Mouse (Mus musculus): ENCODE measurements around the gene Rcn1. TPM values are rescaled to one million over a fixed set of nuclear protein-coding genes. Genes with fewer than 3 reads are reported as not detected.

Rcn1 gene
- polyA plus RNA-seq, 1 experiment from 2014 or later: 79.6 TPM

DNA sequence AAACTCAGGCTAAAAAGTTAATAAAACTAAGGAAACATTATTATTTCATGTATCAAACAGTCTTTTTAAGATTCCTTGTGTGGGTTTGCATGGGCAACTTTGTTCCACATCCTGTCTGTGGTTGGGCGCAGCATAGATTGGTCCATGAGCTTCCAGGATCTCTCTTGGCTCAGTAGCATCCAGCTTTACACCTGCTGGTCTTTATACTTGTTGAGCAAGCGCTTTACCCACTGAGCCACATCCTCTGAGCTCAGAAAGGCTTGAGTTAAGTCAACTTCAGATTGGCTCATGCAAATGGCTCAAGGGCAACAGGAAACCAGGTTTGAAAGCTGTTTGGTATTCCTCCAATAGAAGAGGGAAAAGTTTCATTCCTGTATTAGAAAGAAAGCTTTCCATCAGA lies 3.1 kb upstream of the Rcn1 start:
- Histone ChIP-seq H3K36me3 (ENCODE audit: control insufficient read depth, insufficient read depth, low read length) (no peaks in the 10 kb centered on the region), H3K27me3 (replicated peaks; ENCODE audit: control insufficient read depth, insufficient read depth, low read length) (no peaks in the 10 kb centered on the region), H3K9me3 (ENCODE audit: control insufficient read depth, low read length) (no peaks in the 10 kb centered on the region), H3K27ac (ENCODE audit: low read depth, low read length) (no peak overlapping the region), H3K9ac (ENCODE audit: low read depth, low read length) (no peak overlapping the region), H3K4me2 (no peak overlapping the region), H3K4me3 (ENCODE audit: low read depth, low read length) (no peak overlapping the region), H3K4me1 (replicated peaks; ENCODE audit: control insufficient read depth, insufficient read depth, low read length) (peaks cover 14% of the 10 kb centered on the region)
- DNase-seq (ENCODE audit: low spot score) (no peak), ATAC-seq (replicated peaks; ENCODE audit: low FRiP score) (no peak)
- 78% methylated on average over 2 of the region's 2 CpGs for WGBS

- no peaks in the 10 kb centered on the region for H3K36me3 ChIP-seq (ENCODE audit: control insufficient read depth, insufficient read depth, low read length)
- H3K4me2 ChIP-seq: no peak overlapping the region
- no peaks in the 10 kb centered on the region for H3K27me3 ChIP-seq (replicated peaks; ENCODE audit: control insufficient read depth, insufficient read depth, low read length)
- H3K9ac ChIP-seq (ENCODE audit: low read depth, low read length): no peak overlapping the region
- 83% methylated on average over 4 of the region's 4 CpGs for WGBS
- H3K9me3 ChIP-seq (ENCODE audit: control insufficient read depth, low read length): no peaks in the 10 kb centered on the region
- no peak overlapping the region for H3K4me3 ChIP-seq (ENCODE audit: low read depth, low read length)
- ATAC-seq (replicated peaks; ENCODE audit: low FRiP score): no peak
- H3K4me1 ChIP-seq (replicated peaks; ENCODE audit: control insufficient read depth, insufficient read depth, low read length): peaks cover 27% of the 10 kb centered on the region
- no peak for DNase-seq (ENCODE audit: low spot score)
- no peak overlapping the region for H3K27ac ChIP-seq (ENCODE audit: low read depth, low read length)
These were observed 1.4 kb upstream of the Rcn1 start for GRCm38 (mm10) chr2:105400558-105400957.

GRCm38 (mm10) chr2:105398636-105399084 lies 459 bp downstream of the Rcn1 start:
- WGBS: under 1% methylated on average over 31 of the region's 31 CpGs
- H3K4me2 ChIP-seq: peak overlapping the region; percentile 84
- H3K9me3 ChIP-seq (ENCODE audit: control insufficient read depth, low read length): no peaks in the 10 kb centered on the region
- H3K4me1 ChIP-seq (replicated peaks; ENCODE audit: control insufficient read depth, insufficient read depth, low read length): peaks cover 30% of the 10 kb centered on the region
- H3K27ac ChIP-seq (ENCODE audit: low read depth, low read length): peak overlapping the region; percentile 96
- H3K36me3 ChIP-seq (ENCODE audit: control insufficient read depth, insufficient read depth, low read length): no peaks in the 10 kb centered on the region; the same call in 1 of the 2 replicates
- H3K4me3 ChIP-seq (ENCODE audit: low read depth, low read length): peak overlapping the region; percentile 93
- H3K27me3 ChIP-seq (replicated peaks; ENCODE audit: control insufficient read depth, insufficient read depth, low read length): no peaks in the 10 kb centered on the region
- no peak for DNase-seq (ENCODE audit: low spot score)
- peak overlapping the region; percentile 98 for H3K9ac ChIP-seq (ENCODE audit: low read depth, low read length)
- peak; percentile 50 for ATAC-seq (replicated peaks; ENCODE audit: low FRiP score)

GRCm38 (mm10) chr2:105397446-105398211 lies 1.5 kb downstream of the Rcn1 start:
- H3K4me2 ChIP-seq: peak overlapping the region; percentile 84
- no peaks in the 10 kb centered on the region for H3K27me3 ChIP-seq (replicated peaks; ENCODE audit: control insufficient read depth, insufficient read depth, low read length)
- ATAC-seq (replicated peaks; ENCODE audit: low FRiP score) (no peak), DNase-seq (ENCODE audit: low spot score) (no peak)
- peak overlapping the region; percentile 44; the same call in 1 of the 2 replicates for H3K9ac ChIP-seq (ENCODE audit: low read depth, low read length)
- H3K27ac ChIP-seq (ENCODE audit: low read depth, low read length): no peak overlapping the region
- peaks cover 36% of the 10 kb centered on the region for H3K4me1 ChIP-seq (replicated peaks; ENCODE audit: control insufficient read depth, insufficient read depth, low read length)
- no peaks in the 10 kb centered on the region for H3K9me3 ChIP-seq (ENCODE audit: control insufficient read depth, low read length)
- WGBS: 49% methylated on average over 5 of the region's 5 CpGs
- peak overlapping the region; percentile 93 for H3K4me3 ChIP-seq (ENCODE audit: low read depth, low read length)
- peaks cover 3% of the 10 kb centered on the region; the same call in 1 of the 2 replicates for H3K36me3 ChIP-seq (ENCODE audit: control insufficient read depth, insufficient read depth, low read length)

DNA sequence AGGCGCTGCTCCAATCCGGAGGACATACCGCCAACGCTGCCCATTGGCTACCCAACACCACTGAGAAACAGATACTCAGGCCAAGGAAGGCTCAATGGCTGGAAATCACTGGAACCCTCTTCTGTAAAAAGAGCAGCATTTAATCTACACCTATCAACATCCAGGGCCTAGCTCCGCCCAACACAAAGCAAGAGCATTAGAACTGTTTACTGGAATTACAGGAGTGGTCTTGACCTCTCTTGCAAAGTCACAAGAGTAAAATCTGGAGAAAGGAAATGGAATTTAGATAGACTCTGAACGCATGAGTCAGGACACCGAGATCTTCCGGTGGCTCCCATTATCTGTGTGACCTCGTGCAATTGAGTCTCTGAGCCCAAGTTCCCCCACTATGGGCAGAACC lies 3.1 kb downstream of the Rcn1 start:
- Histone ChIP-seq H3K36me3 (ENCODE audit: control insufficient read depth, insufficient read depth, low read length) (peaks cover 12% of the 10 kb centered on the region; the same call in 1 of the 2 replicates), H3K9me3 (ENCODE audit: control insufficient read depth, low read length) (no peaks in the 10 kb centered on the region), H3K4me1 (replicated peaks; ENCODE audit: control insufficient read depth, insufficient read depth, low read length) (peaks cover 37% of the 10 kb centered on the region), H3K27ac (ENCODE audit: low read depth, low read length) (no peak overlapping the region), H3K27me3 (replicated peaks; ENCODE audit: control insufficient read depth, insufficient read depth, low read length) (no peaks in the 10 kb centered on the region), H3K4me2 (0 out of 2 replicates have a peak overlapping the region, but pooled peaks have one; percentile 5), H3K4me3 (ENCODE audit: low read depth, low read length) (no peak overlapping the region), H3K9ac (ENCODE audit: low read depth, low read length) (no peak overlapping the region)
- ATAC-seq (replicated peaks; ENCODE audit: low FRiP score): no peak
- no peak for DNase-seq (ENCODE audit: low spot score)
- 72% methylated on average over 9 of the region's 9 CpGs for WGBS

- no peak overlapping the region for H3K4me3 ChIP-seq (ENCODE audit: low read depth, low read length)
- WGBS: 82% methylated on average over 4 of the region's 4 CpGs
- H3K36me3 ChIP-seq (ENCODE audit: control insufficient read depth, insufficient read depth, low read length): peaks cover 18% of the 10 kb centered on the region; the same call in 1 of the 2 replicates
- no peaks in the 10 kb centered on the region for H3K9me3 ChIP-seq (ENCODE audit: control insufficient read depth, low read length)
- no peak overlapping the region for H3K27ac ChIP-seq (ENCODE audit: low read depth, low read length)
- no peaks in the 10 kb centered on the region for H3K27me3 ChIP-seq (replicated peaks; ENCODE audit: control insufficient read depth, insufficient read depth, low read length)
- H3K4me1 ChIP-seq (replicated peaks; ENCODE audit: control insufficient read depth, insufficient read depth, low read length): peaks cover 44% of the 10 kb centered on the region
- H3K4me2 ChIP-seq: no peak overlapping the region
- no peak overlapping the region for H3K9ac ChIP-seq (ENCODE audit: low read depth, low read length)
- ATAC-seq (replicated peaks; ENCODE audit: low FRiP score) (no peak), DNase-seq (ENCODE audit: low spot score) (no peak)
These were observed 4.7 kb downstream of the Rcn1 start for GRCm38 (mm10) chr2:105394375-105394774.

DNA sequence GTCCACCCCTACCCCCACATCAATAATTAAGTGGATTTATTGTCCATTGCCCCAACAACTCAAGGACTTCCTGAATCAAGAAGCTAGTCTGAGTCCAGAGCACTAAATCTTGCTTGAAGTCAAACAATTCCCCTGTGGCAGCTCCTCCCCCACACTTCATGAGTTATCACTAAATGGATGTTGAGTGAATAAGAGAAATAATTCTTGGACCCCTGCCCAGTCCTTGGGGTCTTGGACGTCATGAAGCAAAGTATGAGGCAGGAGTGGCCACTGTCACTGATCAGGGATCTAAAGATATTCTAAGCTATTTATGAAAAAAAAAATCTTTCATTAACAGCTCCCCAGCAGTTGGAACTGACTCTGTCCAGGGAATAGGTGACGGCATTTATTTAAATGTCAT lies 6.6 kb downstream of the Rcn1 start:
- Histone ChIP-seq H3K27ac (ENCODE audit: low read depth, low read length) (no peak overlapping the region), H3K9me3 (ENCODE audit: control insufficient read depth, low read length) (no peaks in the 10 kb centered on the region), H3K4me2 (no peak overlapping the region), H3K36me3 (ENCODE audit: control insufficient read depth, insufficient read depth, low read length) (peaks cover 33% of the 10 kb centered on the region), H3K4me1 (replicated peaks; ENCODE audit: control insufficient read depth, insufficient read depth, low read length) (peaks cover 35% of the 10 kb centered on the region), H3K4me3 (ENCODE audit: low read depth, low read length) (no peak overlapping the region), H3K9ac (ENCODE audit: low read depth, low read length) (no peak overlapping the region), H3K27me3 (replicated peaks; ENCODE audit: control insufficient read depth, insufficient read depth, low read length) (no peaks in the 10 kb centered on the region)
- ATAC-seq (replicated peaks; ENCODE audit: low FRiP score) (no peak), DNase-seq (ENCODE audit: low spot score) (no peak)
- 70% methylated on average over 2 of the region's 2 CpGs for WGBS

DNA sequence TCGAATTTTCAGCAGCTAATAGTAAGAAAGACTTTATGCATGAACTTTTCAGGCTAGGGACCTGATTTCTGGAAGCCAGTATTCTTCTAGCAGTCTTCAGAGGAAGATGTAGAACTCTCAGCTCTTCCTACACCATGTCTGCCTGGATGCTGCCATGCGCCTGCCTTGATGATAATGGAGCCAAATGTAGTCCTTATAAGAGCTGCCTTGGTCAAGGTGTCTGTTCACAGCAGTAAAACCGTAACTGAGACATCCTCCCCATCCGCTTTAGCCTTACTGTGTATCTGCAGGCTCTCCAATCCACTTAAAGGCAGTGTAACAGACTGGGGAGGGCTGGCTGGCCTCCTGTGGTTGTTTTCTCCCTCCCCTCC lies 7.7 kb downstream of the Rcn1 start:
- H3K4me1 ChIP-seq (replicated peaks; ENCODE audit: control insufficient read depth, insufficient read depth, low read length): peaks cover 24% of the 10 kb centered on the region
- no peak overlapping the region for H3K4me3 ChIP-seq (ENCODE audit: low read depth, low read length)
- no peak overlapping the region for H3K27ac ChIP-seq (ENCODE audit: low read depth, low read length)
- H3K9me3 ChIP-seq (ENCODE audit: control insufficient read depth, low read length): no peaks in the 10 kb centered on the region
- H3K9ac ChIP-seq (ENCODE audit: low read depth, low read length): no peak overlapping the region
- 91% methylated on average over 4 of the region's 4 CpGs for WGBS
- no peaks in the 10 kb centered on the region for H3K27me3 ChIP-seq (replicated peaks; ENCODE audit: control insufficient read depth, insufficient read depth, low read length)
- no peak overlapping the region for H3K4me2 ChIP-seq
- ATAC-seq (replicated peaks; ENCODE audit: low FRiP score) (no peak), DNase-seq (ENCODE audit: low spot score) (no peak)
- peaks cover 38% of the 10 kb centered on the region for H3K36me3 ChIP-seq (ENCODE audit: control insufficient read depth, insufficient read depth, low read length)
